Mouse (Mus musculus): ENCODE measurements around the gene Kctd7.

Gene Kctd7

GRCm38 (mm10) chr5:130143101-130143500 lies 1.6 kb upstream of the Kctd7 start:
- no peak for DNase-seq (ENCODE audit: low spot score in 2 of 2)

GRCm38 (mm10) chr5:130143977-130144333 lies 706 bp upstream of the Kctd7 start:
- DNase-seq (ENCODE audit: low spot score in 2 of 2): peak; percentile 69 to 81

GRCm38 (mm10) chr5:130145961-130146360 lies 1.3 kb downstream of the Kctd7 start:
- no peak for DNase-seq (ENCODE audit: low spot score in 2 of 2)

- no peak for DNase-seq (ENCODE audit: low spot score in 2 of 2)
Observed at GRCm38 (mm10) chr5:130149726-130150310, 5.2 kb downstream of the Kctd7 start.

GRCm38 (mm10) chr5:130154286-130154685 lies 9.6 kb downstream of the Kctd7 start:
- no peak for DNase-seq (ENCODE audit: low spot score in 2 of 2)

GRCm38 (mm10) chr5:130158545-130158944 lies 13.9 kb downstream of the Kctd7 start:
- no peak for DNase-seq (ENCODE audit: low spot score in 2 of 2)

- DNase-seq (ENCODE audit: low spot score in 2 of 2): peak; percentile 64 to 66
Observed at GRCm38 (mm10) chr5:130159761-130160201, 15.1 kb downstream of the Kctd7 start.

- peak; percentile 73 to 84 for DNase-seq (ENCODE audit: low spot score in 2 of 2)
Observed at GRCm38 (mm10) chr5:130163670-130164069, 19.0 kb downstream of the Kctd7 start.

- DNase-seq (ENCODE audit: low spot score in 2 of 2): no peak
Observed at GRCm38 (mm10) chr5:130165213-130165612, 20.6 kb downstream of the Kctd7 start.

- no peak for DNase-seq (ENCODE audit: low spot score in 2 of 2)
Observed at GRCm38 (mm10) chr5:130169109-130169508, 24.4 kb downstream of the Kctd7 start.

- DNase-seq (ENCODE audit: low spot score in 2 of 2): peak; percentile 53 to 76
Observed at GRCm38 (mm10) chr5:130170666-130171422, 26.2 kb downstream of the Kctd7 start.

GRCm38 (mm10) chr5:130171423-130171954 lies 26.8 kb downstream of the Kctd7 start, which contains the start of gene Rabgef1:
TSS of gene Rabgef1 (plus strand) at chr5:130171798.
- peak; percentile 88 to 91 for DNase-seq (ENCODE audit: low spot score in 2 of 2)

- peak; percentile 37 to 47 for DNase-seq (ENCODE audit: low spot score in 2 of 2)
Observed at GRCm38 (mm10) chr5:130171956-130172601, 27.4 kb downstream of the Kctd7 start.

GRCm38 (mm10) chr5:130173012-130173411 lies 28.4 kb downstream of the Kctd7 start:
- no peak for DNase-seq (ENCODE audit: low spot score in 2 of 2)

- no peak for DNase-seq (ENCODE audit: low spot score in 2 of 2)
Observed at GRCm38 (mm10) chr5:130177871-130178270, 33.2 kb downstream of the Kctd7 start.

- no peak for DNase-seq (ENCODE audit: low spot score in 2 of 2)
Observed at GRCm38 (mm10) chr5:130180362-130180761, 35.7 kb downstream of the Kctd7 start.

GRCm38 (mm10) chr5:130181740-130182540 lies 37.3 kb downstream of the Kctd7 start:
- peak; percentile 29 to 47 for DNase-seq (ENCODE audit: low spot score in 2 of 2)

- DNase-seq (ENCODE audit: low spot score in 2 of 2): no peak
Observed at GRCm38 (mm10) chr5:130182541-130182821, 37.8 kb downstream of the Kctd7 start.

- DNase-seq (ENCODE audit: low spot score in 2 of 2): no peak
Observed at GRCm38 (mm10) chr5:130184193-130184856, 39.7 kb downstream of the Kctd7 start.

GRCm38 (mm10) chr5:130185312-130185711 lies 40.7 kb downstream of the Kctd7 start:
- no peak for DNase-seq (ENCODE audit: low spot score in 2 of 2)

- DNase-seq (ENCODE audit: low spot score in 2 of 2): no peak
Observed at GRCm38 (mm10) chr5:130187383-130187782, 42.7 kb downstream of the Kctd7 start.
